Mouse (Mus musculus): ENCODE results near the gene Cdca7l. TPM values are rescaled to one million over a fixed set of nuclear protein-coding genes. Genes with fewer than 3 reads are reported as not detected.
A peak's percentile ranks its signal among the peaks of the same experiment; 100 is the strongest.

Gene Cdca7l
- polyA plus RNA-seq, 1 experiment from 2014 or later: 41.6 TPM

DNA sequence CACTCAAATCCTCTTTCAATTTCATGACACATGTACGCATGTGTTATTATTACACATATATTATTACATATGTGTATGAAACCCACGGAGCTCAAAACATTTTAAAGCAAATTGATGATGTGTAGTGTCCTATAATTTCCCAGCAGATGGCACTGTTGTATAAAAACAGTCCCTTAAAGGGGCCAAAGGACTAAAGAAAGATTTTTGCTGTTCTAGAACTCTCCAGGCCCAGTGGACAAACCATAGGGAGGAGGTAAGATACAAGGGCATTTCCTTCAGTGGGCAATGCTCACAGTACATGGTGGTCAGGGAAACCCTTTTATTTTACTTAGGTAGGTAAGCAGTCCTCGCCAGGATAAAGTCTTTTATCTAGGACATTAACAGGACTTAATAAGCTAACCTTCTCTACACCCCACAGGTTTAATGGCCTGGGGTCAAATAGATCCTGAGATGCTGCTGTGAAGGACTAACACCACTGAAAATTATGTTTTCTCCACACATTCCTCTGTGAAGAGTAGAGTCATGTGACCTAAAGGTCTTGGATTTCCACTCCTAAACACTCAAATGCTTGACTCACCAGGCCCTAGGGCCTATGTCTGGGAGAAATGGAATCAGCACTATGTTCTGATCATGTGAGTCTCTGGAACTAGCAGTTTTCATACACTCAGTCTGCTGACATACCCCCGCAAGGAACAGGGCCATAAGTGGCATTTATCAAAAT is 16.2 kb downstream of the Cdca7l start:
- H3K4me1 ChIP-seq: no peaks in the 10 kb centered on the region
- H3K9ac ChIP-seq: no peak overlapping the region
- H3K36me3 ChIP-seq (replicated peaks): no peaks in the 10 kb centered on the region
- H3K4me3 ChIP-seq (replicated peaks): no peak overlapping the region
- no peak overlapping the region for H3K27ac ChIP-seq
- H3K4me2 ChIP-seq: no peak overlapping the region
- peaks cover 31% of the 10 kb centered on the region for H3K27me3 ChIP-seq
- ATAC-seq (ENCODE audit: low FRiP score): peak; percentile 30; the same call in 1 of the 2 replicates
- WGBS: 52% methylated on average over 4 of the region's 4 CpGs
- H3K9me3 ChIP-seq: no peaks in the 10 kb centered on the region

DNA sequence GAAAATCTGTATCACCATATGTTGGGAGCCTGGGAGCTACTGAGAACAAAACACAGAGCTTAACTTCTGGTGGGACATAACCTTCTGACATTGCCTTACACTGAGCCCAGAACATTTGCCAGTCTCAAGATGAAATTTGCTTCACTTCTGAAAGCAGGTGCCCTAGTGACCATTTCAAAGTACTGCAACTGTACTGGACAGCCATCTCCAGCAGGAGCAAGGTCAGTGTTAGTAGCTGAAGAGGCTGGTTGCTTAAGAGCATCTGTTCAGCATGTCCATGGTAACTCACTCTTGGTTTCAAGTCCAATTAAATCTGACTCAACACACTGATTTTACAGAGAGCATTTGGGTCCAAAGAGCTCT is 16.8 kb downstream of the Cdca7l start:
- ATAC-seq (ENCODE audit: low FRiP score): no peak
- Histone ChIP-seq H3K36me3 (replicated peaks) (no peaks in the 10 kb centered on the region), H3K27me3 (peaks cover 31% of the 10 kb centered on the region), H3K9ac (no peak overlapping the region), H3K9me3 (no peaks in the 10 kb centered on the region), H3K4me1 (no peaks in the 10 kb centered on the region), H3K4me3 (replicated peaks) (no peak overlapping the region), H3K27ac (no peak overlapping the region), H3K4me2 (no peak overlapping the region)

DNA sequence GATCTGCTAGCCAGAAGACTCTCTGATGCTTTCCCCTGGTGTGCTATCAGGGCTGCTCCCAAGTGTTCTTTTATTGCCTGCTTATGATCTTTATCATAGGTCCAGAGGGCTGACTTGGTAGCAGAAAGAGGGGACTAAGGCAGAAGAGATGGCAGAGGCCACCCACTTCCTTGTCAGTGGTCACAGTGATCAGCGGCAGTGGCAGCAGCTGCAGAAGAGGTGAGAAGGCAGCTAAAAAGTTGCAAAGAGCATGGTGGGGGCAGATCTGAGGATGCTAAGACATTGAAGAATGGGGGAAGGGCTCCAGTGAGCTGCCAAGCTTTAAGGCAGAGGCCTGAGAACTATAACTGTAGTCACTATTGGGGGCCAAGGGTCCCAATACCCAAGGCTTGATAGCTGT is 17.3 kb downstream of the Cdca7l start:
- Histone ChIP-seq H3K4me2 (no peak overlapping the region), H3K27me3 (peaks cover 31% of the 10 kb centered on the region), H3K36me3 (replicated peaks) (no peaks in the 10 kb centered on the region), H3K9ac (no peak overlapping the region), H3K27ac (no peak overlapping the region), H3K9me3 (no peaks in the 10 kb centered on the region), H3K4me3 (replicated peaks) (no peak overlapping the region), H3K4me1 (no peaks in the 10 kb centered on the region)
- no peak for ATAC-seq (ENCODE audit: low FRiP score)
- 85% methylated on average over 1 of the region's 1 CpGs for WGBS

DNA sequence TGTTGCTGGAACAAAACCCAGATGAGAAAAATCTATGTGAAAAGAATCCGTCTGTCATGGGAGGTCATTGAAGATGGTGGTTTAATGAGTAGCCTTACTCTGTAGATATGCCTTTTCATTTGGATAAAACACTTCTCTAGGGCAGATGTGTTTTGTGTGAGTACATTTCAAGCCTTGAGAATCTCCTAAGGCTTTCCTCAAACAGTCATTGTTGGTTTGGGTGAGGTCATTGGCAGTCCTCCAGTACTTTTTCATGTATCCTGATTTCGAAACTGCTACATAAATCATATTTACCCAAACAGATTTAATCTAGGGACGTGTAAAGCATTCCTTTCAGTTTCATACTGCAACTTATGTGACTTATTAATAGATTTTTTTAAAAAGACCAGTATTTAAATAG is 24.3 kb downstream of the Cdca7l start:
- Histone ChIP-seq H3K4me1 (no peaks in the 10 kb centered on the region), H3K27me3 (no peaks in the 10 kb centered on the region), H3K9me3 (no peaks in the 10 kb centered on the region), H3K27ac (no peak overlapping the region), H3K36me3 (replicated peaks) (no peaks in the 10 kb centered on the region), H3K4me2 (no peak overlapping the region), H3K4me3 (replicated peaks) (no peak overlapping the region), H3K9ac (no peak overlapping the region)
- WGBS: 90% methylated on average over 3 of the region's 3 CpGs
- no peak for ATAC-seq (ENCODE audit: low FRiP score)

DNA sequence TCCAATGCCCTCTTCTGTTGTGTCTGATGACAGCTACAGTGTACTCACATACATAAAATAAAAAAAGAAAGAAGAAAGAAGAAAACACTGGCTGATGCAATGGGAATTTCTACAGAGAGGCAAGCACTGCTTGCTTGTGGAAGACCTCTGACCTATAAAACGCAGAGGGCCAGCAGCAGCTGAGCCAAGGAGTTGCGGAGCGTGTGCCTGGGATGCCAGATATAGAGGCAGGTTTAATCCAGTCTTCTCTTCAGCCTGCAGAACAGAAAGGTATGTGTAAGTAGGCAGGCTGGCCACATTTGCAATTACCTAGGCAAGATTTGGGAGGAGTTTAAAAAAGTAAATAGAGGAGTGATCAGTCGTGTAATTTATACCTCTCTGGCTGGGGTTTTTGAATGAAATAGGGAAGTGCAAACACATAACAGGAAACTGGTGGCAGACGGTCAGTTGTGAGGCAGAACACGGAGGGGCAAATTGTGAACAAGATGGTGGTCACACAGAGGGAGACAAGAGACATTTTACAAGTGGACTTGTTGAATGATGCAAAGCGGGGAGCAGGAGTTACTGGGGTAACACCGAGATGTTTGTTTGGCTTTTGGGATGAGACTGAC is 27.4 kb downstream of the Cdca7l start:
- WGBS: 83% methylated on average over 8 of the region's 8 CpGs
- Histone ChIP-seq H3K36me3 (replicated peaks) (no peaks in the 10 kb centered on the region), H3K4me1 (no peaks in the 10 kb centered on the region), H3K27ac (no peak overlapping the region), H3K4me2 (no peak overlapping the region), H3K9me3 (0 out of 2 replicates have a peak, but pooled peaks cover 4% of the 10 kb centered on the region), H3K4me3 (replicated peaks) (no peak overlapping the region), H3K9ac (no peak overlapping the region), H3K27me3 (no peaks in the 10 kb centered on the region)
- no peak for ATAC-seq (ENCODE audit: low FRiP score)

DNA sequence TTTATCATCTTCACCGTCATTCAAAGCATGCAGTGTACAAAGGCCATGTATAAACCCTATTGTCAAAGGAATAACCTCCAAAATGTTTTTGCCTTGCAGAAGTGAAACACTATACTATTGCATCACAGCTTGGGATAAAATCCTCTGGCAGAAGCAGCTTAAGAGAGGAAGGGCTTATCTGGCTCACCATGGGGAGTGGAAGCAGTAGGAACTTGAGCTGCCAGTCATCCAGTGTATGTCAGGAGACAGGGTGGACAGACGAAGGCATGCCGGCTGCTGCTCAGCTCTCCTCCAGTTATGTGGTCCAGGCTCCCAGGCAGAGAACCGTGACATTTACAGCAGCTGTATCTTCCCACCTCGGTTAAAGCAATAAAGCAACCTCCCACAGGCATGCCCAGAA is 28.1 kb downstream of the Cdca7l start:
- ATAC-seq (ENCODE audit: low FRiP score): no peak
- Histone ChIP-seq H3K27me3 (no peaks in the 10 kb centered on the region), H3K4me2 (no peak overlapping the region), H3K4me1 (no peaks in the 10 kb centered on the region), H3K27ac (no peak overlapping the region), H3K36me3 (replicated peaks) (no peaks in the 10 kb centered on the region), H3K9ac (no peak overlapping the region), H3K4me3 (replicated peaks) (no peak overlapping the region), H3K9me3 (0 out of 2 replicates have a peak, but pooled peaks cover 4% of the 10 kb centered on the region)
- 76% methylated on average over 5 of the region's 5 CpGs for WGBS

DNA sequence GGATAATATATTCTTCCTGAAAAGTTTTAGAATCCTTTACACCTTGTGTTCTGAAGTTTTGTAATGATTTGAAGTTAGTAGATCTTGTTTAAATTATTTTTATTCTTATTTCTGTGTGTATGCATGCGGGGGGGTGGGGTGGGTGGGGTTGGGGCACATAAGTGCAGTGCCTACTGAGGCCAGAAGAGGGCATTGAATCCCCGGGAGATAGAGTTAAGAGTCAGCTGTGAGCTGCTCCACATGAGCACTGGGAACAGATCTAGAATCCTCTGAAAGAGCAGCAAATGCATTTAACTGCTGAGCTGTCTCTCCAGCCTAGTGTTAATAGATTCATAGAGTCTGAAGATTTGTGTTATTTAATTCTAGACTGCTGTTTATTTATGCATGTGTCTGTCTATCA is 30.6 kb downstream of the Cdca7l start:
- WGBS: 73% methylated on average over 2 of the region's 2 CpGs

DNA sequence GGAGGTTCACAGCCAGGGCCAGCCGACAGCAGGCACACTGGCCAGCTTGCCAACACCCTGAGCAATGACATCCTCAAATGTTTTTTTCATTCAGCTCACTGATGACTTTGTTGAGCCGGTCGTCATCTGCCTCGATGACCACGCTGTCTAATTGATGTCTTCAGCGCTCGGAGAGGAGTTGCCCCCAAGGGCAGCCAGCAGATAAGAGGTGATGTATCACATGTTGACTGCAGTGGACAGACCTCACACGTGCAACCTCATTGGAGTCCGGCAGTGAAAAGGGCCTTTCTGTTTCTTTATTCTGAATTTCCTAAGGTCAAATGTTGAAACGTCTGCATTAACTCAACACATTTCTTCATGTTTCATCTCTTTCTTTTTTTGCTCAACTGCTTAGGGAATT is 31.3 kb downstream of the Cdca7l start:
- no peak for ATAC-seq (ENCODE audit: low FRiP score)
- 77% methylated on average over 10 of the region's 10 CpGs for WGBS
- no peak overlapping the region for H3K4me2 ChIP-seq
- H3K4me1 ChIP-seq: no peaks in the 10 kb centered on the region
- no peaks in the 10 kb centered on the region for H3K36me3 ChIP-seq (replicated peaks)
- H3K9ac ChIP-seq: no peak overlapping the region
- no peak overlapping the region for H3K27ac ChIP-seq
- H3K4me3 ChIP-seq (replicated peaks): no peak overlapping the region
- 0 out of 2 replicates have a peak, but pooled peaks cover 4% of the 10 kb centered on the region for H3K9me3 ChIP-seq
- H3K27me3 ChIP-seq: peaks cover 4% of the 10 kb centered on the region; the same call in 1 of the 2 replicates

More for the DNA sequence above, 30.6 kb downstream of the Cdca7l start:
- H3K36me3 ChIP-seq (replicated peaks): no peaks in the 10 kb centered on the region
- no peaks in the 10 kb centered on the region for H3K27me3 ChIP-seq
- H3K4me3 ChIP-seq (replicated peaks): no peak overlapping the region
- H3K4me2 ChIP-seq: no peak overlapping the region
- no peak overlapping the region for H3K27ac ChIP-seq
- no peaks in the 10 kb centered on the region for H3K4me1 ChIP-seq
- no peak for ATAC-seq (ENCODE audit: low FRiP score)
- H3K9me3 ChIP-seq: 0 out of 2 replicates have a peak, but pooled peaks cover 4% of the 10 kb centered on the region
- H3K9ac ChIP-seq: no peak overlapping the region

DNA sequence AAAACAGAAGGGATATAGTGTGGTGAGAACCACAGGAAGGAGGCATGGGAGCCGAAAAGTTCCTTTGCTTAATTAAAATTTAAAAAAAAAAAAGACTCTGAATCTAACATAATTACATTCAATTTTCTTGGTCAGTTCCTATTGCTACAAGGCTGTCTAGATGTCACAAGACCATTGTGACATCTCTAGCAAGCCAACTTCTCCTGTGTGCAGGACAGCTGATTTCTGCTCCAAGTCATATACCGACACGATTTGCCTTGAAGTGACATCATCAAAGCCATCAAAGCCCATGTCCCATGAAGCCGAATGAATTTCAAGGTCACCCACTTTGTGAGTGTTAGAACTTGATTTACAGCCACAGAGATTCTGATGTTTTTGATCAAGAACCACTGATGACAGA is 33.3 kb downstream of the Cdca7l start:
- H3K9ac ChIP-seq: no peak overlapping the region
- ATAC-seq (ENCODE audit: low FRiP score): no peak
- H3K27me3 ChIP-seq: peaks cover 11% of the 10 kb centered on the region; the same call in 1 of the 2 replicates
- H3K4me2 ChIP-seq: no peak overlapping the region
- no peak overlapping the region for H3K27ac ChIP-seq
- no peak overlapping the region for H3K4me3 ChIP-seq (replicated peaks)
- no peaks in the 10 kb centered on the region for H3K36me3 ChIP-seq (replicated peaks)
- H3K4me1 ChIP-seq: no peaks in the 10 kb centered on the region
- H3K9me3 ChIP-seq: 0 out of 2 replicates have a peak, but pooled peaks cover 4% of the 10 kb centered on the region
- WGBS: 89% methylated on average over 4 of the region's 4 CpGs

DNA sequence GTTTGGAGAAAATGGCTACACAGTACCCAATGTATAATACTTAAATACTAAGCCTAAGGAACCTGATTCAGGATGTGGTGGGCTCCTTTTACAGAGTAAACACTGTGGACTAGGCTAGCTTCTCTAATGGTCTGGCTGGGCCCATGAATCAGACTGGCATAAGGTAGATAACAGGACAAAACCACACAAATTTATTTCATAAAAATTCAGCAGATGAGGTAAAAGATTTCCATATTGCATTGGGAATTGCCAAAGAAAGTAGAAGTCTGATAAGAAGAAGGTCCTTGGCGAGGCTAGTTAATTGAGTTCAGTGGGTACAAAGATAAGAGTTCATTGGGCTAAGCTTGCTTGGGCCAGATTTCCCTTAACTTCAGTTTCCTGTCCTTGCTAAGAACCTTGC is 36.6 kb downstream of the Cdca7l start:
- Histone ChIP-seq H3K27me3 (peaks cover 15% of the 10 kb centered on the region; the same call in 1 of the 2 replicates), H3K36me3 (replicated peaks) (no peaks in the 10 kb centered on the region), H3K9ac (no peak overlapping the region), H3K27ac (no peak overlapping the region), H3K4me3 (replicated peaks) (no peak overlapping the region), H3K4me2 (no peak overlapping the region), H3K4me1 (peaks cover 11% of the 10 kb centered on the region), H3K9me3 (no peaks in the 10 kb centered on the region)
- ATAC-seq (ENCODE audit: low FRiP score): no peak
- WGBS: 93% methylated on average over 1 of the region's 1 CpGs

DNA sequence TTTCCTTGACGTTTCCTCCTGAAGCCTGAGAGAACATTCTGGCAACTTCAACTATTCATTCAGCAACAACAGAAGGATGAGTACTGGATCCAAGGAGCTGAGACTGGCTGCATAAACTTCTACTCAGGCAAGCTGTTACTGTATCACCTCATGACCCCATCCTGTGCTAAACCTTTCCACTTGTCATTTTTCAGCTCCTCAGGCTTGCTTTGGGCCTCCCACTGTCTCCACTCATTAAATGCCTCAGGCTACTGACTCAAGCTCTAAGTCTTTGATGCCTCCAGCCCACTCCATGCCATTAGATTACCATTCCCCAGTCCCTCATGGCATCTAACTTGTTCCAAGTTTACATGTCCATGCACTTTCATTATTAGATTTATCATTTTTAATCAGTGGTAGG is 38.6 kb downstream of the Cdca7l start:
- Histone ChIP-seq H3K36me3 (replicated peaks) (no peaks in the 10 kb centered on the region), H3K27ac (no peak overlapping the region), H3K4me3 (replicated peaks) (no peak overlapping the region), H3K9ac (no peak overlapping the region), H3K9me3 (no peaks in the 10 kb centered on the region), H3K4me1 (peaks cover 11% of the 10 kb centered on the region), H3K4me2 (no peak overlapping the region; the same call in 1 of the 2 replicates), H3K27me3 (peaks cover 15% of the 10 kb centered on the region; the same call in 1 of the 2 replicates)
- WGBS: 89% methylated on average over 1 of the region's 1 CpGs
- no peak for ATAC-seq (ENCODE audit: low FRiP score)

DNA sequence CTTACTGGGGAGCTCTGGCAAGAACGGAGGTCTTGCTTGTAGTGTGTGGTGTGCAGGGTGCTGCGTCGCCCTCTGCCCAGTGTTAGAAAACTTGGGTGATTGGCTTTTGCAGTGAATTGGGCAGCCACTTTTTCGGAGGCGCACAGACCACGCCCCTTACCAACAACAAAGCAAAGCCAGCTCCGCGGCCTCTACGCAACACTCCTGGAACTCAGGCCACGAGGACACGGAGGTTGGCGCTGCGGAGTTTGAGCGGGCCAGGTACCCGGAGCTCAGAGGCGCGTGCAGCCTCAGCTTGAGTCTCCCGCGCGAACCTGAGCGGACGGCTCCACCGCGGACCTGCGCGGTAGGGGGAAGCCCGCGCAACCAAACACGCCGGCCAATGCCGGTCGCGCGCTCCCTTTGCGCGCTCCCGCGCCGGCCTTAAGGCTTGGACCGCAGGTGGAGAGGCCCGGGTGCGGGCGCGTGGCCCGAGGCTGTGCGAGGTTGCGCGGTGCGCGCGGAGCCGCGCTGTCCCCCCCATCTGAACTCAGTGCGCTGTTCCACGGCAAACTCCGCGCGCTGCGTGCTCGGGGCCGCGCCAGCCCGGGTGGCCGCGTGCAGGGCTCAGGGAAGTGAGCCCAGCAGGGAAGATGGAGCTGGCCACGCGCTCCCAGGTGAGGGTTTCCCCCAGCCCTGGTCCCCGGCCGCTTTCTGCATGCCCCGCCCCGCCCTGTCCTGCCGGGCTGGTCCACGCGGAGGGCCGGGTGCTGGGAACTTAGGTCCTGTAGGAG is 39.4 kb downstream of the Cdca7l start:
- peak overlapping the region; percentile 85 for H3K9ac ChIP-seq
- H3K4me2 ChIP-seq: peak overlapping the region; percentile 94
- peak overlapping the region; percentile 81 for H3K4me3 ChIP-seq (replicated peaks)
- H3K9me3 ChIP-seq: no peaks in the 10 kb centered on the region
- peaks cover 15% of the 10 kb centered on the region; the same call in 1 of the 2 replicates for H3K27me3 ChIP-seq
- peak; percentile 94 for ATAC-seq (ENCODE audit: low FRiP score)
- no peaks in the 10 kb centered on the region for H3K36me3 ChIP-seq (replicated peaks)
- peak overlapping the region; percentile 81 for H3K27ac ChIP-seq
- H3K4me1 ChIP-seq: peaks cover 11% of the 10 kb centered on the region
- under 1% methylated on average over 74 of the region's 75 CpGs for WGBS
